Mouse (Mus musculus): ENCODE results near the gene Clic4.

Clic4 gene

DNA sequence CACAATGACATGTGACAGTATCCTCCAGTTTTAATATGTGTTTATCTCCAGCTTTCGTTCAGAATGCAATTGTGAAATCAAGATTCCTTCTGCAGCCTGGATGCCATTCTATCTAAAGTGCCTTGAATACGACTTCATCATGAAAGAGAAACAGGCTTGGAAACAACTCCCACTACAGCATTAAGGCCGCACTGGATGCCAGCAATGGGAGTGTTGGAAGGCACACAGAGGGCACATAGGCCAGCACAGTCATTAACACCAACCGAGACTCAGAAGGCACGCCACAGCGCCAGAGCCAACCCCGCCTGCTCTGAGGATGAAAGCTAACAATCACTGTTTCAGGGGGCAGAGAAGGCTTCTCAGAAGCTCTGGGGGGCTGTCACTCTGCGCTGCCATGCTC is 37.1 kb downstream of the Clic4 start:
- no peak for DNase-seq (ENCODE audit: low read depth, low spot score)

DNA sequence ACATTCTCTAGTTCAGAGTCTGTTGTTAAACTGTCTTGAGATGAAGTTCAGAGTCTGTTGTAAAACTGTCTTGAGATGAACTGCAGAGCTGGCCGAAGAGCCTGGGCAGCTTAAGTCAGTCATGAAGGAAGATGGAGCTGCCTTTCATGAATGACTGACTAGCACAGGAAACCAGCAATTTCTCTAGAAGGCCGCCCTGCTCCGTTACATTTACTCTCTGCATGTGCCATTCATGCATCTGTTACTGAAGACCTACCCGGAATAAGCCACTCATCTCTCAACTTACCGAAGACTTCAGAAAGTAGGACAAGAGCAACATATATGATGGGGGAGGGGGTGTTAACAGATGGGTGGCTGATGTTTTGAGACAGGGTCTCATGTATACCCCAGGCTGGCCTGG is 40.1 kb downstream of the Clic4 start:
- DNase-seq (ENCODE audit: low read depth, low spot score): no peak

DNA sequence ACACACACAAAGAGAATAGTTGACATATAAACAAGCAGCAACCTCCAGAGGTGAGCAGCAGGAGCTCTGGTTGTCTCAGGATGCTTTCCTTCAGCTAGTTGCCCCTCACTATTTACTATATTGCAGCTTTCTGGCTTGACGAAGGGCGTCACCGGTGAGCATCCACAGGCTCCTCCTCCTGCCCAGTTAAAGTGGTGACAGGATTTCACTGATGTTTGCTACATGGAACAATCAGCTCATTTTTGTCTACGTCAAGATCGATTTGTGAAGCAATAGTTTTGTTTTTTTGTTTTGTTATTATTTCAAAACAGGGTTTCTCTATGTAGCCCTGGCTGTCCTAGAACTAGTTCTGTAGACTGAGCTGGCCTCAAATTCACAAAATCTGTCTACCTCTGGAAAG is 41.1 kb downstream of the Clic4 start:
- DNase-seq (ENCODE audit: low read depth, low spot score): no peak

DNA sequence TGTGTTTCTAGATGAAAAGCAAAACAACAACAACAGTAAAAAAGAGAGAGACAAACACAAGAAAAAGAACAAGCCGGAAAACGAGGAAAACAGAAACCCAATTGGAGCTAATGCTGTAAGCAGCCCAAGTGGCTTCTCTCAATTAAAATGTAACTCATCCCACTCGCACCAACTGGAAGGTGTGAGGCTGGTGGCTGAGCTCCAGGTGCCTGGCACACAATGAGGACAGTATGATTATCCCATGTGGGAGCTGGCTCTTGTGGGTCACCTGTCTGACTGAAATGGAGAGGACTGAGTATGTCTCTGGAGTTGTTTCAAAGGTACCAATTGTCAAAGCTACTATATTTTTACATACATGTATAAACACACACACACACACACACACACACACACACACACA is 41.5 kb downstream of the Clic4 start:
- no peak for DNase-seq (ENCODE audit: low read depth, low spot score)

DNA sequence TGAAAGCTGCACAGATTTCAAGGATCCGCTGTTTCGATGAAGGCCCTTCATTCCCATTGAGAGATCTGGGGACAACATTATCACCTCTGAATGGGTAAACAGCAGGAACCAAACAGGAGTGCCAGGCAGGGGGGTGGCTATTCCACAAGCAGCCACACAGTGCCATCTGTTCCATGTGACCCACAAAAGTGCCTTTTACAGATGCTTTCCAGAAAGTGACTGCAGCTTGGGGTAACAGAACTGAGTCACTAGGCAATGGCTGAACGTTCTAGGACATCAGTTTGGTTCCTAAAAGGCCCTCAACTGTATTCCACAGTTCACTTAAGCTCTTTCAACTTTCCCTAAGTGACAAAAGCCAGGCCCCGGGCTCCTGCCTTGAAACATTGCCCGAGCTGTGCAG is 42.0 kb downstream of the Clic4 start:
- DNase-seq (ENCODE audit: low read depth, low spot score): no peak

DNA sequence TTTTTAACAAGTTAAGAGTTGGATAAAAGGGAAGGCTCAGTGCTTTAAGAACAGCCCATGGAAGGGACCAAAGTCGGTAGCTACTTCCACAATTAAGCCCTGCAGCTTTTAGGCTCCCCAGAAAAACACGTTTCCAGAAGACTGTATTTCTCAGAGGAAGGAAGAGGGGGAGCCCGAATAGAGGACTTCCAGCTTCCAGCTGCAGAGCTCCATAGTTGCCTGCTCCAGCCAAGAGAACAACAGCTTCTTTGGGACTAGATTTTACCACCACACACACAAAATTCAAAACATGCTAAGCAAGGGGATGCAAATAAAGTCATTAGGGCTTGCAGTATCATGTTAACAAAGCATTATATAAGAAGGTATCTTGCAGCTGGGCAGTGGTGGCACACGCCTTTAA is 42.7 kb downstream of the Clic4 start:
- no peak for DNase-seq (ENCODE audit: low read depth, low spot score)

DNA sequence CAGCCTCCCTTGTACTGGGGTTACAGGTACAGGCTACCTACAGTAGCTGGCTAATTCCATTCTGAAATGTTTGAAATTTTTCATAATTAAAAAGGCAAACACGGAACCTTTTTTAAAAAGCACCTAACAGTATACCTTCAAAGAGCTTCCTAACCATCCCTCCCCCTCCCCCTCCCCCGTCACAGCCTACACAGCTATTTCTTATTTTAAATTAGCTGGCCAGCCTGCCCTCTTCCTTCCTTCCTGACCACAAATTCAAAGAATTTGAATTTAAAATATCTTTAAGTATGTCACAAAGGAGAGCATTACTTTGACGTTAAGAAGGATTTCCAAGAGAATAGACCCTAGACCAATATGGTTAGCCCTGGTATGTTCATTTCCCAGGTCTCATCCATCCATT is 44.5 kb downstream of the Clic4 start:
- no peak for DNase-seq (ENCODE audit: low read depth, low spot score)

DNA sequence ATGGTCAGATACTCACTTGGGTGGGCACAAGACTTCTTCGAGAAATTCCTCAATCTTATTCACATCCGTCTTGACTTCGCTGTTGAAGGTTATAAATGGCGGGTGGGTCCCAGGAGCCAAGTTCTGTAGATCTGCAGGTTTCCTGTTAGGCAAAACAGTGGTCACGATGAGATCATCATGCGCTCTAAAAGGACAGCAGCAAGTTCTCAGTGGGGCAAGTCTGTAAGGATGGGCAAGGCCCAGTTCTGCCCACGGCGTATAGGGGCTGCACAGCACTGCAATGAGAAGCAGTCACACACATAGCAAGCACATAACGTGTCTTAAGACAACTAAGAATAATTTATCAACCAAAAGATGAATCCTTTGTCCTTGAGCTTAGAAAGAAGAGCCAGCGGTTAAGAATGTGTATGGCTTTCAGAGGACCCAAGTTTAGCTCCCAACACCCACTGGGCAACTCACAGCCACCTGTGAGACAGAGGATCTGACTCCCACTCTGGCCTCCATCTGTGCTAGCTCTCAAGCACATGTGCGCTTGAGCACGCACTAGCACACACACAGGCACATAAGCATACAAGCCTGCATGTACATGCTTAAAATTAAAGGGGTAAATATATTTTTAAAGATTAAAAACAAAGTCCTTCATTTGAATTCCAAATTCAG is 46.5 kb downstream of the Clic4 start:
- no peak for DNase-seq (ENCODE audit: low read depth, low spot score)

DNA sequence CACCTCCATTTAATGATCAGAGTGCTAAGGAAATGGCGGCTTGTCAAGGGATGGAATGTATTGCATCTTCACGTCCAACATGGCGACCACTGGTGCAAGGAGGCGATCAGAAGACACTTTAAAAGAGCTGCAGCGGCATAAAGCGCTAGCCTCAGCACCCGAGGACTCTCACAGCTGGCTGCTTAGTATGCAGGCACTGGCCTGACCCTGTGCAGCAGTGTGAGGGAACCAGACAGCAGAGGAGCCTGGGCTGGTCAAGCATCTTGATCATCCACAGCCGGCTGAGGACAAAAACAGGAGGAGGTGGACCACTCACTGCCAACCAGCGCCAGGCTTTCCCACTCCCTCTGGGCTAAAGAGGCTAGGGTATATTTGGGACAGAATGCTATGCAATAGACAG is 48.8 kb downstream of the Clic4 start:
- DNase-seq (ENCODE audit: low read depth, low spot score): no peak

DNA sequence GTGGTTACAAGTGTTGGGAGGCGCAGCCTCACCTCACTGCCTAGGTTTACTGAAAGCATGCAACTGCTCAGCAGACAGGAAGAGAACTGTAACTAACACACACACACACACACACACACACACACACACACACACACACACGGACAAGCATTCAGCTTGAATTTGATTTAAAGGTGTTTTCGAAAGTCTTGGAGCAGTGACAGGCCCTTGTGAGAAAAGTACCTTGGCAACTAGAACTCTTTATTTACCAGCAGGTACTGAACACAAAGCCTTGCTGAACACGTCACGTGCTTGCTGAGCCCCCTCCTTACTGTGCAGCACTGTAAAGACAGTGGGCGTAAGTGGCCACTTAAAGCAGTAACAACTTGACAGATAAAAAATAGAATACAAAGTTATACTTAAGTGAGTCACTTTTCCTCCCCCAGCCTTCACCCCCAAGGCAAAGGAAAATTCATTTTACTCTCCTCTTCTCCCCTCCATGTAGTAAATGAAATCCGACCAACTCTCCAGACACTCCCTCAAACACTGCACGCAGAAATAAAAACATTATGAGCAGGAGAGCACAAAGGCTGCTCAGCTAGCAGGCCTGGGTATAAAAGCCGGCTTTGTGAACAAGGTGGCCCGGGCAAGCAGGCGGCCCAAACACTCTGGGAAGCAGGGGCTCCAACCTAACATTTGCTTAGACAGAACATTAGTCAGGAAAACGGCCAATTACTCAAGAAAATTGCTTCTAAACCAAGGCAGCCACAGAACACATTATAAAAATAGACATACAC is 50.8 kb downstream of the Clic4 start:
- peak; percentile 26 for DNase-seq (ENCODE audit: low read depth, low spot score)

DNA sequence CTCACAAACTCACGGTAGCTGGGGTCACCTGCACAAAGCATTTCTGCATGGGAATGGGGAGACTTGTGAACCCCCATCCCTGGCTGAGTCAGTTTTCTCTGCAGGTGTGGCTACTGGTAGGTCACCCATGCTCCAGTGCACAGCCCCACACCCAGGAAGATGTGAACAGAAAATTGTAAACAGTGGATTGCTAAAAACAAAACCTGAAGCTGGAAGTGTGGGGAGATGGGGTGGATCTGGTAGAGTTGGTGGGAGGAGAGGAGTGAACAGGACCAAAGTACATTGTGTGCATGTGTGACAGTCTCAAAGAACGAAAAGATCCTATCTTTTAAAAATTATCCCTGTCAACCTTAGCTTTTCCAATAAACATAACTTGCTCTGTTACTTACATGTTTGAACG is 52.0 kb downstream of the Clic4 start:
- no peak for DNase-seq (ENCODE audit: low read depth, low spot score)

DNA sequence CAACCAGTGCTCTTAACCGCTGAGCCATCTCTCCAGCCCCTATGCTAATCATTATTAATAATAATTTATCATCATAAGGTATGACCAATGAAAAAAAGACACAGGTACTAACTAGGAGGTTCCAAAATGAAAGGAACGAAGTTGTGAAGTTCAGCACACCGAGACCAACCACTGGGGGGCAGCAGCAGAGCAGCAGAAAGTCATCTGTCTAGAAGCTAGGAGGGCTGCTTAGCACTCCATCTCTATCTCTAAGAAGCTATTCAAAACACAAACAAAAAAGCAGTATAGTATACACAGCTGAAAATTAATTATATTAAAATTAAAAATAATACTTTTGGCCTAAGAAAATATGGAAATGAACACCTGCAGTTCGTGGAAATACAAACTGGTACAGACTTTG is 53.0 kb downstream of the Clic4 start:
- DNase-seq (ENCODE audit: low read depth, low spot score): peak; percentile 89

DNA sequence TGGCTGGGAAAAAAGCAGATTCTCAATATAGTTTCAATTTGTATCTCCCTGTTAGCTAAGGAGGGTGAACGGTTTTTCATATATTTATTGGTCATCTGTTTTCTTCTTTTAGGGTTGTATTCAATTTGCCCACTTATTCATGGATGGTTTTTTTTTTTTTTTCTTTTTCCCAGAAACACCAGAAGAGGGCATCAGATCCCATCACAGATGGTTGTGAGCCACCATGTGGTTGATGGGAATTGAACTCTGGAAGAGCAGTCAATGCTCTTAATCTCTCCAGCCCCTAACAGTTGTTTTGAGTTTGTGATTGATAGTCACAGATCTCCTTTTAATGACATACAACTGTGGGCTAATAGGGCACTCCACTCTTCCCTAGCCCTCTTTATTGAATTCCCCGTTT is 62.8 kb downstream of the Clic4 start:
- DNase-seq (ENCODE audit: low read depth, low spot score): no peak

DNA sequence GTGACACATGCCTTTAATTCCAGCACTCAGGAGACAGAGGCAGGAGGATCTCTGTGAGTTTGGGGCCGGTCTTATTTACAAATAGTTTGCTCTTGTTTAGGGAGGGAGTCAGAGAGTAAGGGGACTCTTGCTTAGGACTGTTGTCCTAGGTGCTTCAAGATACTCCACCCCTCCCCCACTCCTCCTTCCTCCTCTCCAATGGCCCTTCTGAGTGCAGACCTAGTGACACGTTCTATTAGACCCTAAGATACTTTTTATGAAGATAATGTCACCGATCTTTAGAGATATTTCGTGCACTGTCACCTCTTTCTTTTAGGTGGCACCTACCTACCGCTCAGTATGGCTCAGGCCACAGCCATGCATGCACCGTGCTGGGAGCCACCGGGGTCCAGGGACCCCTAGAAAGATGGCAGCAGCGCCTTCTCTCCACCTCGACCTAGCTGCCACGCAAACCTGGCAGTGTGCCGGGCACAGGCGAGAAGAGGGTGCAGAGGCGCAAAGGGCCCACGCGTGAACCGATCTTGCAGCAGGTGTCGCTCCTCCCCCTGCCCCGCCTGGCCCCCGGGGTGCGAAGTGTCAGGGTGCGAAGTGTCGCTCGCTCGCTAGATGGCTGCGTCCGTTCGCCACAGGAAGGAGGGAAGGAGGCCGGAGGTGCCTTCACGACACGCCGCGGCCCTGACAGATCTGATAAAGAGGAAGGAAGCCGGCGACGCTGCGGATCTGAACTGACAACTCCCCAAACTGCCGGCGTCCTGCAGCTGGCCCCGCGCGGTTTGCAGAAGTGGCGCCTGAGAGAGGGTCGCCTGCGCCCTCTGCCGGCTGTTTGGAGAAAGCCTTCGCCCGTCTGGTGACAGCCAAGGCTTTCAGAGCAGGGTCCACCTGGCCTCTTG is 66.7 kb downstream of the Clic4 start:
- DNase-seq (ENCODE audit: low read depth, low spot score): peak; percentile 95

DNA sequence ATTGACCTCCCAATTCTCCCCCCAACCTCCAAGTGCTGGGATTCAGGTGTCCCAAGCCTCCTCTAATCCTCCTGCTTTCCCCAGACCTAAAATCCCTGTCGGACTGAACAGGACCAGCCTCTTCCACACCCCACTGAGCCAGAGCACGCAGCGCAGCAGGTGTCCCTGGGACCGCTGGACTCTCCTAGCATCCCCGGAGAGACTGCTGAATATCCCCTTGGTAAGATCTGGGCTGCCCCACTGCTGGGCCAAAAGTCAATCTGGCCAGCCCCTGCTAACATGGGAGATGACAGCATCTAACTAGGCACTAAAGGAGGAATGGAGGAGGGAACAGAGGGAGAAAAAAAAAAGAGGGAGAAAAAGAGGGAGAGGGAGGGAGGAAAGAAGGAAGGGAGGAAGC is 67.4 kb downstream of the Clic4 start:
- peak; percentile 16 for DNase-seq (ENCODE audit: low read depth, low spot score)

DNA sequence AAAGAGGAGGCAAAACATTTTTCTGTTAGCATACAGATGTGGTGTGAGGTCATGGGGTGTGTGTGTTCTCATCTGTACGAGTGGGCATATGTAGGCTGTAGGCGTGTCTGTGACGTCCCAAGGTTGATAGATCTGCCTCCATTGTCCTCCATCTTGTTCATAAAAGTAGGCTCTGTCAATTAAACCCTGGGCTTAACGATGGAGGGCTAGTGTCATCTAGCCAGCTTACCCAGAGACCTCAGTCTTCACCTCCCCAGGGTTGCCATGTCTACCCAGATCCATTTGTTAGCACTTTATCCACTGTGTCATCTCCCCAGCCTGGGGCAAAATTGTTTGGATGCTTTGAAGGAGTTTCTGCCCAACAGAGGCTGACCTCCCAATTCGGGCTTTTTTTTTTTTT is 67.9 kb downstream of the Clic4 start:
- DNase-seq (ENCODE audit: low read depth, low spot score): peak; percentile 39

DNA sequence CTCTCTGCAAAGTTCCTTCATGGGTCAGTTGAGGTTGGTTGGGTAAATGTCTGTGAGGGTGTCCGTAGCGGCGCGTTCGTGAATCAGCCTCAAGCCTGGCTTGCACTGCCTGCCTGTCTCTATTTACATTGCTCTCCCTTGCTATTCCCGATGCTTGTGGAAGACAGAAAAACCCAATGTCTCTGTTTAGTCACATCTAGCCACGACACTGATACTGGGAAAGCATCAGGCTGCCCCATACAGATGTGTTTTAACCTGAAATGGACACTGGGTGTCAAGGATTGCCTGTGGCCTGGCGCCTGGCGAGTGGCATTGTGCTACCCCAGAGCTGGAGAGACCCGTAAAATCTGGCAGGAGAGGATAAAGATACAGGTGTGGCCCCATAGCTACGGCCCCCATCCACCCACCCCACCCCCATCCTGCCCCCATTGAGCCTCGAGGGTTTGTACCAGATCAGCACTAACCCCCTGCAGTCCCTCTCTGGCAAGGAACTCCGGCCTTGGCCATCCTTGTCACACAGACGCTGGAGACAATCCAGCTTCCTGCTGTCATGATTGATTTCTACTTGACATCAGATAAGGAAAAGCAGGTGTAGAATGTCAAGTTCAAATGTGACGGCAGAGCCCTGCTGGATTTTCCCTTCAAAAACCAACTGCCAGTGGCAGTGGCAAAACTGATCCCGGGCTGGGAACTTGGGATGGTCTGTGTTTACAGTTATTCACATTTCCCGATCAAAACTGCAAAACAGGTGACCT is 68.6 kb downstream of the Clic4 start:
- peak; percentile 26 for DNase-seq (ENCODE audit: low read depth, low spot score)

DNA sequence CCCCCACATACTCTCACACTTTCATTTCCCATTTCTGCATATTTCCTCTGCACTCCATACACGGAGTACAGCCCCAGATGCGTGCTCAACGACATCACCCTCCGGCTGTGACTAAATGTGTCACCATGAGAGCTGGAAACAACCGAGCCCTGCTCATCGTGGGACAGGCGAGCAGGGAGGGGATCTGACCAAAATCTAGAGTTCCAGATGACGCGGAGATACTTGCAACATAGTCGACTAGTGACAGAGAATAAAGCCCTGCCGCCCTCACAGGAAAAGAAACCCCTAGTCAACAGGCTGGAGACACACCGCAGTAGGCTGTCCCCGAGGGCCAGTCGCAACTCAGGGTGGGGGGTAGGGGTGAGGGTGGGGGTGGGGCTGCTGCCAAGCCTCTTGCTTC is 69.3 kb downstream of the Clic4 start:
- DNase-seq (ENCODE audit: low read depth, low spot score): peak; percentile 85

DNA sequence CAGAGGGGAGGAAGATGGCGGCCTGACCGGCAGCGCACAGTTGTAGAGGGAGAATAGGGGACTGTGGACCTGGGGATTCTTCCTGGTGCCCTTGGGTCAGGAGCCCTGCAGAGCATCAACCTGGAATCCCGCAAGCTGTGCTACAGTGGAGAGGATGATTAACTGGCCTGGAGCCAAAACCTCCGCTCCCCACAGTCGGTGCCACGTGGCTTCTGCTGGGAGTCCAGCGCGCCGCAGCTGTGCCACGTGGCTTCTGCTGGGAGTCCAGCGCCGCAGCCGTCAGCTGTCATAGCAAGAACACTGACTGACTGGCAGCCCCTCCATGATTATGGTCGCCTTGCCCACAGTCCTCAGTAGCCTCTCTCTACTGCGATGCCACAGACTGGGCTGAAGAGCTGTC is 70.8 kb downstream of the Clic4 start:
- DNase-seq (ENCODE audit: low read depth, low spot score): no peak

DNA sequence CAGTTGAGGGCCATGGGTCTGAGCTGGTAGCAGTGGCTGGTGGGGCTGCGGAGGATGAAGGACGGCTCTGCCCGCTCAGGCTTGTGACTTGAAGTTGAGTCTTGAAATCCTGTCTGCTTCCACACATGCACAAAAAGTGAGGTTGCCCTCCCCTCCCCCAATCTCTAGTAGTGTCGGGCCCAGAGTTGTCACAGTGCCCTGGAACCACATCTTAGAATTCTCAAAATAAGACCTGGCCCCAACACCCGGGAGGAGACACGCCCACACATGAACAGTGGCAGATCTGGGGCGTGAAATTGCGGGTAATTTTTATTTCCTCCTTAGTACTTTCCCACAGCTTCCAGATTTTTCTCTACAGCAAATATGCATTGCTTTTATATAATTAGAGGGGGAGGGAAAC is 74.8 kb downstream of the Clic4 start:
- peak; percentile 59 for DNase-seq (ENCODE audit: low read depth, low spot score)

DNA sequence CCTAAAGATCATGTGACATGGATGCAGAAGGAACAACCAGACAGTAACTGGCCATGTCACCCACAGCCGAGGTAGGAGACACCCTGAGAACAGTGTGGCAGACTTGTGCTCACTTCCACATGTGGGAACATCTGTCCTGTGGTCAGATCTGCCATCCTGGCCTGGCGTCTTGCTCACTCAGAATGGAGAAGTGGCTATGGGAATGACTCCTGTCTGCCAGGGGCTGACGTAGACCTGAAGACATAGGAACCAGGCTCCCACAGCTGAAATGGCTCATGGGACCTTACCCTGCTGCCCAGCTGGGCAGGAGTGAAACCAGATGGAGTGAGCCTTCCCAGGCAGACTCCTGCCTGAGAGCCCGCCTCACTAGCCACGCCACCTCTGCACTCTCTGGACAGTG is 79.8 kb downstream of the Clic4 start:
- DNase-seq (ENCODE audit: low read depth, low spot score): no peak

DNA sequence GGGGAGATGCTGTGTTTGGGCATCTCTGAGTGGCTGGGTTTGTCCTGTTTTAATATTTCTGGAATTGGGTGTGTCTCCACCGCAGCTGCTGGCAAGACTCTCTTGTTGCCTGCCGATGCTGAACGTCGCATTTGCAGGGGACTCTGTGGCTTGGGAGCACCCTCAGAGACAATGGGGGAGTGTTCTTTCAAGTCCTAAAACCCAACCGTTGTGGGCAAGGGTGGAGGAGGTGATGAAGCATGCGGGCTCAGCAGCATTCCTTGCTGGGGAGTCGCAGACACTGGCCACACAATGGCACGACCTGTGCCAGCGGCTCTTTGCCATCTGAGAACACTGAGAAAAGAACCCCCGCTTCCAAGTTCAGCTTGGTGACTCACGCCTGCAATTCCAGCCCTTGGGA is 81.0 kb downstream of the Clic4 start:
- DNase-seq (ENCODE audit: low read depth, low spot score): no peak

Data from CD4-positive, CD25-positive, alpha-beta regulatory T cell, adult 2 months (primary cell).